Mouse (Mus musculus) cerebellum, adult 11-12 months (tissue): ENCODE data around the gene Myd88.
"Not testable (repeated sequence)": the region's sequence is repeated elsewhere in the genome, so short reads cannot be mapped to it uniquely, and the experiment has no call there.

Experiments used
- DNase-seq: peaks from one replicate; pipeline ENCODE4 v3.0.0; 2022

Gene Myd88

DNA sequence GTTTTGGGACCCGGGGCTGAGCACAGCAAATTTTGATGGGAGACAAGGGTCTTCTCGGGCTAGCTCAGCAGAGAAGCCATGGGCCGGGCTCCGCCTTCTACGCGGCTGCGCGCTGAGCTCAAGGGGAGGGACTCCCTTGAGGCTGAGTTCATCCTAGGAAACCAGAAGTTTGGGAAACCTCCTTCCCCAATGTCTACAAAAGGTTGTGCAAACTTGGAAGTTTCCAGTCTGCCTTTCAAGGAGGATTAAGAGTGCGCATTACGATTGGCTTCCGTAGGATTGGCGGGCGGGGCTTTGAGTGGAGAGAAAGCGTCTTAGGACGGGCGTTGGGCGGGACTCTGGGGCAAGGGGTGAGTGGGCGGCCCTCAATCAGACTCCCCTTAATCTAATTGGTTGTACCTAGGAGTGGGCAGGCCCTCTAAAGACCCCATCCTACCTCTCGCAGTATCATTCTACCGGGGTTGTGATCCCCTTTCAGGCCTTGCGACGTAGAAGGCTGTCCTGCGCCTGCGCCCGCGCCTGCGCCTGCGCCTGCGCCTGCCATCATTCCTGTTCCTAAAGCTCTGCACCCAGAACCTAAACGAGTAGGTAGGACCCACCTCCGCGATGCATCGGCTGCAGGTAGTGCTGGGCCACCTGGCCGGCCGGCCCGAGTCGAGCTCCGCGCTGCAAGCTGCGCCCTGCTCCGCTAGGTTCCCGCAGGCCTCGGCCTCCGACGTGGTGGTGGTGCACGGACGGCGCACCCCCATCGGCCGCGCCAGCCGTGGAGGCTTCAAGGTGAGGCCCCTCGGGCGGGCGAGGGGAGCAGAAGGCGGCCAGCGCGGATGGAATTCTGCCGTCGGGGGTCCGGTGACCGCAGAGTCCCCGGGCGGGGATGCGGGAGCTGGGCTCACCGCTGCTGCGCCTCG is at the start of gene Myd88:
TSS of gene Myd88 (minus strand) at position 503 of the 908 bp plus-strand sequence.
- peak; percentile 93 for DNase-seq

- no peak for DNase-seq
Observed at GRCm38 (mm10) chr9:119390214-119390613, 49.0 kb upstream of the Myd88 start.

DNA sequence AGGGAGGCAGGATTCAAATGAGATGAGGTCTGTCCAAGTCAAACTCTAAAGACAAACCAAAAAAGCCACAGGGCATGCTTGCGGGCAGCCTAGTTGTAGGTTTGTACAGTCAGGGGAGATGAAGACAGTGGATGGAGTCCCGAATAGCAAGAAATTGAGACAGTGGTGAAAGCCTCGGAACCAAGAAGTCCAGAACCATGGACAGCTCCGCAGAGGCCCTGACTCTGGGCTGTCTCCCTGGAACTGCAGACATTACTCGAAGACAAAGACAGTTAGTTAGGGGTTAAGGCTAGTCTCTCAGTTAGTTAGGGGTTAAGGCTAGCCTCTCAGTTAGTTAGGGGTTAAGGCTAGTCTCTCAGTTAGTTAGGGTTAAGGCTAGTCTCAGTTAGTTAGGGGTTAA is 47.7 kb upstream of the Myd88 start:
- DNase-seq = no peak

- no peak for DNase-seq
Observed at GRCm38 (mm10) chr9:119382603-119383002, 41.4 kb upstream of the Myd88 start.

GRCm38 (mm10) chr9:119378231-119378630 is 37.0 kb upstream of the Myd88 start:
- no peak for DNase-seq

- no peak for DNase-seq
Observed at GRCm38 (mm10) chr9:119375556-119375955, 34.3 kb upstream of the Myd88 start.

GRCm38 (mm10) chr9:119375008-119375407 is 33.8 kb upstream of the Myd88 start:
- DNase-seq = no peak

DNA sequence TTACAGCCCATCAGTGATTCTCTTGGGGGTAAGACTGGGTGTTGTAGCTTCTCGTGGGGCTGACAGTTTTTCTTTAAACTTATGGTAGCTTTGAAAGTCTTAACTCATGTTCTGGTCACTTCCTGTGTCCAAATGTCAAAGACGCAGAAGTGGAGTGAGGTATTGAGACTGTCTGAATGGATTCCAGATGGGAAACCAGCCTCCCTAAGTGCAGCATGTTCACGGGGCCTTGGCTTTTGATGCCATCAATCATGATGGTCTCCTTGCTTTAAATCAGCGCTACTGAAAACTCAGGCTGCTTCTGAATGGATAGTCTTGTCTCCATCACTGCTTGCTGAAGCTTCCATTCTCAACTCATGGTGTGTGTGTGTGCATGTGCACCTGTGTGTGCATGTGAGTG is 30.0 kb upstream of the Myd88 start:
- DNase-seq = no peak

DNA sequence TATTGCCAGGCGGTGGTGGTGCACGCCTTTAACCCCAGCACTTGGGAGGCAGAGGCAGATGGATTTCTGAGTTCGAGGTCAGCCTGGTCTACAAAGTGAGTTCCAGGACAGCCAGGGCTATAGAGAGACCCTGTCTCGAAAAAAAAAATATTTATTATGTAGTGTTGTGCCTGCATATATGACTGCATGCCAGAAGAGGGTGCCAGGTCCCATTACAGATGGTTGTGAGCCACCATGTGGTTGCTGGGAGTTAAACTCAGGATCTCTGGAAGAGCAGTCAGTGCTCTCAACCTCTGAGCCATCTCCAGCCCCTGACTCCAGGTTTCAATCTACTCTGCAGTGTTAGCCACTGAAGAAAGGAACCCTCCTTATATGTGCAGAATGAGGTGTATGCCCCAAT is 29.6 kb upstream of the Myd88 start:
- DNase-seq = not testable (repeated sequence)

- DNase-seq = no peak
Observed at GRCm38 (mm10) chr9:119368367-119368766, 27.2 kb upstream of the Myd88 start.

GRCm38 (mm10) chr9:119365284-119365683 is 24.1 kb upstream of the Myd88 start, which contains the start of gene Slc22a14:
TSS of gene Slc22a14 (minus strand) at chr9:119365553.
- DNase-seq = no peak

- no peak for DNase-seq
Observed at GRCm38 (mm10) chr9:119363229-119363628, 22.0 kb upstream of the Myd88 start.

DNA sequence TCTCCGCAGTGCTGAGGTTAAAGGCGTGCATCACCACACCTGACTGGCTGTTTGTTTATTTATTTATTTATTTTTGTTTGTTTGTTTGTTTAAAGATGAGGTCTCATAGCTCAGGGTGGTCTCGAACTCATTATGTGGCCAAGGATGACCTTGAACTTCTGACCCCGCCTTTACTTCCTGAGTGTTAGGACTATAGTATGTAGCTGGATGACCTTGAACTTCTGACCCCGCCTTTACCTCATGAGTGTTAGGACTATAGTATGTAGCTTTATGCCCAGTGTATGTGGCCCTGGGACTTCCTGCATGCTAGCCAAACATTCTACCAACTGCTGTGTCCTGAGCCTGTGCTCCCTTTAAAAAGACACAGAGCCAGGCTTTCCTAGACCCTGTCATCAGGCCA is 20.2 kb upstream of the Myd88 start:
- DNase-seq = no peak

- DNase-seq = no peak
Observed at GRCm38 (mm10) chr9:119358058-119358429, 16.8 kb upstream of the Myd88 start.

DNA sequence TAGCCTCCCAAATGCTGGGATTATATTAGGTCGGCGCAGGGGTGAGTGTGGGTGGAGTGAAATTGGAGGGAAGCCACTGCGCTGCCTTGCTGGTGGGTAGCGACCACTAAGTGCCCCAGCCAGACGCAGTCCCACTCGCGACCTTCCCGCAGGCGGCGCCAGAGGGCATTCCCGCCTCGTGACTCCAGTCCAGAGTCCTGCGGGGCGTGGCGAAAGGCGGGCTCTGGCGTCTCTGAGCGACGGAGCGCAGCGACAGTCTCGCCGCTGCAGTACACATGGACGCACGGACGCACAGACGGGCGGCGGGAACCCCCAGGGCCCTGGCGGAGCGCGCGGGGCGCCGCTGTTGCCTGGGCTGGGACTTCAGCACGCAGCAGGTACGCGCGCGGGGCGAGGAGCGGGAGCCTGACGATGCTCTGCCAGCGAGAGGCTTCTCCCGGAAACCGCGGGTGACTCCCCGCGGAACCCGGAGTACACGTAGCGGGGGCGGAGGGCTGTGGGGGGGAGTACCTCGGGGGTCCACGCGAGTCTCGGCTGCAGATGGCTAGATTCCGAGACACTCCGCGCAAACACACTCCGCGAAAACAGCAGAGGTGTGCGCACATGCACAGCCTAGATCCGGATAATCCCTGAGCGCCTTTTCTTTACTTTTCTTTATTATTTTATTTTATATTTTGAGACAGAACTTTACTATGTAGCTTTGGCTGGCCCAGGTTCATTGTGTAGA is 16.3 kb upstream of the Myd88 start, which contains the start of gene Xylb:
TSS of gene Xylb (plus strand) at position 51 of the 727 bp plus-strand sequence.
- peak; percentile 90 for DNase-seq

DNA sequence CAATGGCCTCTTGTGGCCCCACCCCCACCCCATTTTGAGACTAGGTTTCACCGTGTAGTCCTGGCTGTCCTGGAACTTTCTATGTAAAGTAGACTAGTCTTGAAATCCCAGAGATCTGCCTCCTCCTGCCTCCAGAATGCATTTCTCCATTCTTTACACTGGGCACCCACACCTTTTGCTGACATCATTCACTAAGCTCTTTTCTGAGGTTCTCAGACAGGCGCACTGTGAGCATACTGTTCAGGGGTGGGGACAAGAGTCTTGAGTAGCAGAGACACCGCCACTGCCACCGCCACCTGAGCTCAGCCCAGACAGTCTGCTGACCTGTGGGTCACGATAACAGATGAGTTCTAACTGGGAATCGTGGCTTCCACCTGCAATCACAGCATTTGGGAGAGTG is 14.7 kb upstream of the Myd88 start:
- DNase-seq = no peak

DNA sequence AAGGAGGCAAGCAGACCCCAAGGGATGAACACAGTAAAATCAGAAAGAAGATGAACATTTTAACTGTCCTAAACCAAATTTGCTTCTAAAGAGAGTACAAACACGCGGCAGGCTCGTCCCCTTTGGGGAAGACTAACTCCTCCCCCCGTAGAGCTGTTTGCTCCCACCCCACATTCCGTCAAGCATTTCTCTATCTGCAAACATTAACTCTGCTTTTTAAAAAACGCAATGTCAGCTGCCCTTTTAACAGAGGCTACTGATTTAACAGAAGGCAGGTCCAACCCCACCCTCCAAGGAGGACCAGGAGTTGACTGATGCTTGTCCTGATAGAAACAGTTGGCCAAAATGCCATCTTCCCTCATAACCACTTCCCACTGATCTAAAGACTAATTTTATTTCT is 12.7 kb upstream of the Myd88 start:
- DNase-seq = no peak

- peak; percentile 67 for DNase-seq
Observed at GRCm38 (mm10) chr9:119352060-119352459, 10.8 kb upstream of the Myd88 start.

GRCm38 (mm10) chr9:119350947-119351705 is 9.9 kb upstream of the Myd88 start:
- no peak for DNase-seq

DNA sequence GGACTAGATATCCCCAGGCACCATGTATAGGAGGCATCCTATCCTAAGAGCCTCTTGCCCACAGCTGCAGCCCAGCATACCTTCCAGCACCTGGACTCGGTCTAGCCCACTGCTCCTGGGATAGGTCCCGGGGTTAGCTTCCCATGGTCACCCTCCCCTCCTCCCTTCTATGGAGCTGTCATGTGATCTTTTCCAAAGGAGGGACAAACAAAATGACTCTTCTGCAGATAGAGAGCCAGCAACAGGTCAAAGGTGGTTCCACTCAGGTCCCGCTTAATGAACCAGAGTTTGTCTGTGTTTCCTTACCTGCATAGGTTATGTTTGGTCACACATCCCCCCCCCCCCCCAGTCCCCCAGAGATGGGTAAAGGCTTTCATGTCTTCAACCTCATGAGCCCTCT is 9.3 kb upstream of the Myd88 start:
- no peak for DNase-seq

GRCm38 (mm10) chr9:119346376-119346775 is 5.2 kb upstream of the Myd88 start:
- no peak for DNase-seq

GRCm38 (mm10) chr9:119342728-119343127 is 1.5 kb upstream of the Myd88 start:
- DNase-seq = no peak

DNA sequence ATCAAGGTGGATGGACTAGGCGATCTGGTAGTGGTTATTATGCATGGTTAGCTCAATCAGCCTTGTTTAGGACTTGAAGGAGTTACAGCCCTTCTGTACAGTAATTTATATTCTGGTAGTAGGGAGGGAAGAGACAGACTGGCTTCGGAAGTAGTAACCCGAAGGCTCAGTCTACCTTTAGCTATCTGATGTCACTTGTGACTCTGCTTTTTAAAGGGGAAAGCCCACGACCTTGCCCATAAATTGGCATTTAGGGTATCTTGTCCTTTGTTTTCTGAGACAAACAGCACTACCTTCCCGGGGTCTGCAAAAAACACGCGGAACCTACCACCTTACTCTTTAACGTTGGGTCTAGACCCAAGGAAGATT is 1.0 kb downstream of the Myd88 start:
- no peak for DNase-seq
